Mouse (Mus musculus): Measurements from ENCODE around the gene Ccl28.

DNA sequence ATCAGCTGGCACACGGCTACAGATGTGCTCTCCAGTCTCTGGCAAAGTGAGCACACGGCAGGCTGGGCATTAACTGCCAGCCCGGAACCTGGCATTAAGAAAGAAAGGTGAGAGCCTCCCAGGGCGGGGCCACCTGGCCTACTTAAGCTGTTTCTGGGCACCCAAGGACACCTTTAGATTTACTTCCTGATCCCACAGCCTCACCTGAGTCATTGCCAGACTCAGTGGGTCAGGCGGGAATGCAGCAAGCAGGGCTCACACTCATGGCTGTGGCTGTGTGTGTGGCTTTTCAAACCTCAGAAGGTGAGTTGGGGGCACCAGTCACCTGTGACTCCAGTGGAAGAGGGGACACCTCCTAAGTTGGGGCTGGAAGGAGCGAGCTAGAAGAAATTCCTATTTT is at the start of gene Ccl28:
- TF ChIP-seq CTCF (IDR thresholded peaks at IDR 0.05; ENCODE audit: low read depth) (no peak), EP300 (IDR thresholded peaks at IDR 0.05; ENCODE audit: low read depth) (no peak)

All from liver, postnatal 0 days (tissue).